Mouse (Mus musculus) mouse embryonic stem cell (cell line): ENCODE data around the gene Sgk2.

Source experiments
- in situ Hi-C, 2 experiments: fragments of 300-500 bp; cut with MboI; formaldehyde crosslinking; loops; 1 replicate in 1 of 2; 3 replicates in 1 of 2; pipeline ENCODE4 v1.14.3; 2019 to 2020; ENCODE audit warnings: low sequenced_read_pairs in 2 of 2, low pct_unique_long_range_greater_than_20kb in 1 of 2, mixed read lengths in 1 of 2; ENCODE audit not compliant: unreplicated experiment in 1 of 2

Sgk2 gene

DNA sequence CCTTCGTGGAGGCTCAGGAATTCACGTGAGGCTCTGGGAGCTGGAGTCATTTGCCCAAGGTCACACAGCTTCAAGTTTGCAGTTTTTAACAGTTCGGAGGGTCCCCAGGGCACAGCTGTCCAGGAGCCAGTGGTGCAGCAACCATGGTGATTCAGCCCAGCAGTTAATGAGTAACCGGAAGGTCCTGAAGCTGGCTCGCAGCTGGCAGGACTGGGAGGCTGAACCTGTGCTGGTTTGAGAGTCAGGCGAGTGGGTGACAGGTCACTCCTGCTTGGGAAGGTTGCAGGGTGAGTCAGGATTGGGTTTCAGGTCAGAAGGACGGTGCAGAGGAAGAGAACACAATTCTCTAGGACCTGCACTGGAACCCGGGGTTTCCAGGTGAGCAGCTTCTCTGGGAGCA lies at the start of gene Sgk2:
Sgk2 (plus strand) TSS at position 113 of the 400 bp plus-strand sequence.
- in situ Hi-C loops: loop anchor here in 1 of 2 experiments (25.0 kb wide), 1 partner anchor 350 kb away; no protein-coding TSS in a partner anchor

DNA sequence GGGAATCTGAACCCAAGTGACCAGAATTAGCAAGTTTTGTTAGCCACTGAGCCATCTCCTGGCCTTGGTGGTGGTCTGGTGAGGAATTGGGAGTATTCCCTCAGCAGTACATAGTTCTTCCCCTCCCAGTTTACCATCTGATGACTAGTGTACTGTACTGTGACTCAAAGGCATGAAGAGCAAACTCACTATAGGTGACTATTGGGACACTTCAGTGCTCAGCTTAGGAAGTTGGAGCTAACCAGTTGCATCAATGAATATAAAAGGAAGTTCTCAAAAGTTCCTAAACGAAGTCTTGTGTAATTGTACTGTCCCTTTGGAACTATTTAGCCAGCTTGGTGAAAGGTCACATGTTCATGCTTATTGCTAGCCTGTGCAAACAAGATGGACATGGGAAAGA lies 47.6 kb upstream of the Sgk2 start:
- in situ Hi-C loops: no loop called here

DNA sequence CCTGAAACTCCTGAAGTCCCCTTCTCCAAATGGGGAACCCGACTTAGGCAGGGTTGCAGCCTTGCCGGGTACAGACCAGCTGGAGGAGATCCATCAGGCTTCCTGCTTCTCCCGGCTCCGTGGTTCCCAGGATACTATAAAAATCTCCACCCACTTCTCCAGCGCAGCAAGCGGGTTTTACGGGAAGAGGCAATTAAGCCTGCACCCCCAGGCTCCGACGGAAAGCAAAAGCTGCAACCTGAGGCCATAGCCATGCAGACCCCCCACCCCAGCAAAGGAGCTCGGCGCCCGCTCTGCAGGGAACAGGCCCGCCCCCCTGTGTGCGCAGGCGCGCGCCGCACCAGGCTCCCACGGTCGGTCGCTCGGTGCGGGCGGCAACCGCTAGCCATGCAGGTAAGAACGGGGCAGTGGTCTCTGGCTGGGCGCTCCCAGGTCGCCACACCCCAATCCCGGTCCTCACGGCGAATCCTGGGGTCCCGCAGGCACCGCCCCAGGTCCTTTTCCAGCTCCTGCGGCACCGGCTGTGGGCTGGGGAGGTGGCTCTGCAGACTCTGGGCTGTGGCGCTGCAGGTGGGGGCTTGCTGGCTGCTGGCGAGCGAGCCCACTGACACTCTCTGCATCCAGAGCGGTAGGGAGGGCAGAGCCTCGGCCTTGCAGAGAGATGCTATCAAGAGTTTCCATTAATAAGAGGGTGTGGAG lies 43.8 kb upstream of the Sgk2 start, which contains the start of gene L3mbtl1:
L3mbtl1 (plus strand) TSS at position 325 of the 699 bp plus-strand sequence.
- in situ Hi-C loops: no loop called here

DNA sequence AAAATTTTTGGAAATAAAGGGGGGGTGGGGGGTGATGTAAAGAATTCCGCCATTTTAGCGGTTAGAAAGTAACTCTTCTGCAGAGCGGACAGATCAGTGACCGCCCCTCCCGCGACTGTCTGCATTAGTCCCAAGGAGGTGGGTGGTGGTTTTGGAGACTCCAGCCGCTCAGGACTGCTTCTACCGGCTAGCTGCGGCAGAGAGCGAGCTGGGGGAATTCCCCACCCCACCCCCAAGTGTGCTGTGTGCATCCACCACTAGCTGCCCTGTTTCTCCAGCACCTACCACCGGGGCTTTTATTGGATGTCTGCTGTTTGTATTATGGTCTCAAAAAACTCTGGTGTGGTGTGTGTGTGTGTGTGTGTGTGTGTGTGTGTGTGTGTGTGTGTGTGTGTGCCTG lies 43.2 kb upstream of the Sgk2 start:
- in situ Hi-C loops: no loop called here

DNA sequence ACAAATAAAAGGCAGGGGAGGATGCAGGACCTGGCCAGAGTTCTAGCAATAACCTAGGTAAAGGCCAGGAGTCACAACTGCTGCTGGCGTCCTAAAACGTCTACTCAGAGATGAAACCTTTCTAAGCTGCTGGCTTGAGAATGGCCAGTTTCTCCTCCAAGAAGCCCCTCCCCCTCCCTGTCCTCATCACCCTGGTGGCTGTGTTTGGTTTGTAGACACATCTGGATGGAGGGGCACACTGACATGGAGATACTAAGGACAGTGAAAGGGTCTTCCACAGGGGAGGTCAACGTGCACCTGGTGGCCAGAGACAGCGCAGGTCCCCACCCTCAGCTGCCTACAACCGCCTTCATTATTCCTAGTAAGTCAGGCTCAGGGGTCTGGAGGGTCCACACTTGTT lies 40.2 kb upstream of the Sgk2 start:
- in situ Hi-C loops: no loop called here

DNA sequence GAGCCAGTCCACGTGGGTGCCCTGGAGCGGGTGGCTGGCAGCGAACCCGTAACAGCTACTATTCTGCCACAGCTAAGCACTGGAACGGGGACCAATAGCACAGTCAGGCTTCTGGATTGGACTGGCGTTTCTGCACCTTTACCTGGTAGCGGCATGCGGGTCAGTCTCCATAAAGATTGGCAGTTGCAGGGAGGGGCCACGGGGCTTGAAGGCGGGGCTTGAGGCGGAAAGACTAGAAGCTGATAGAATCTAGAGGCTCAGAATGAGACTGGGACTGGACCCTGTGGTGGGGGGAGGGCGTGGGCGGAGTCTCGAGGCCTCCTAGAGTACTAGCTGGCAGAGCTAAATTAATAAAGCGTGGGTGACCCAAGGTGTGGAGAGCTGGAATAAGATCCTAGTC lies 39.4 kb upstream of the Sgk2 start:
- in situ Hi-C loops: no loop called here

DNA sequence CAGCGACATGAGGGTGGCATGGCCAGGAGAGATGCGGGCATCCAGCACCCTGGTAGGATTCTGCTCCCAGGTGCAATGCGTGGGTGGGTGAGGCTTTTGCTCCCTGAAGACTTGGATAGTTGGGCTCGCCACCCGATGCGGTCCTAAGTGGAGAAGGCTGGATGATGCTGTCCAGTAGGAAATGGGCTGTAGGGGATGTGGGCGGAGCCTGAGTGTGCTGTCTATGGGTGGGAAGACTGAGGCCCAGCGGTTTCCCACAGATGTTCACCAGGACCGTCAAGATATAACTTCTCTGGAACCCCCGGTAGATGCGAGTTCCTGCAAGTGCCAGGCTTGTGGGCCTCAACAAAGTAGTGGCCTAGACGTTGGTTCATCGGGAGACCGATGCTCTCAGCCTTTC lies 38.9 kb upstream of the Sgk2 start:
- in situ Hi-C loops: no loop called here

DNA sequence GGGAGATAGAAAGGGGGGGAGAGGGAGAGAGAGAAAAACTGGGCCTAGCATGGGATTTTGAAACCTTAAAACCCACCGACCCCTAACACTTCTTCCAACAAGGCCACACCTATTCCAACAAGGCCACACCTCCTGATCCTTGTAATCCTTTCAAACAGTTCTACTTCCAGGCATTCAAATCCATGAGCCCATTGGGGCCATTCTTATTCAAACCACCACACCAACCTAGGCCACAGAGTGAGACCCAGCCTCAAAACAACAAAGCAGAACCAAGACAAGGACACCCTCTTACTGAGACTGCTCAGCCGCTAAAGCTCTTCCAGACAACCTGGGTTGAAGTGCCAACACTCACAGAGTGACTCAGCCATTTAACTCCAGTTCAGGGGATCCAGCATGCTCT lies 36.4 kb upstream of the Sgk2 start:
- in situ Hi-C loops: loop anchor here in 1 of 2 experiments (25.0 kb wide), 1 partner anchor 387 kb away; no protein-coding TSS in a partner anchor

DNA sequence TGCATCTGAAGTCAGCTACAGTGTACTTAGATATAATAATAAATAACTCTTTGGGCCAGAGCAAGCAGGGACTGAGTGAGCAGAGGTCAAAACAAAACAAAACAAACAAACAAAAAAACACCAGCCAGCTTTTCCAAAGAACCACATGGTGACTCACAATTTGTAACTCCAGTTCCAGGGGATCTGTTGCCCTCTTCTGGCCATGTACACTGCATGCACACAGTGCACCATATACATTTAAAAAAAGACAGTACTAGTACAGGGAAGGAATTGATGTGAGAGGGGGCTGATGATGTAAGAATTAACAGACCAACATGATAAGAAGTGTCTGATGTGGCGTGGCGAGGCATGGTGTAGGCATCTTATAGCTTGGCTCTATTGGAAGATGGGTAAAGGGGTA lies 30.3 kb upstream of the Sgk2 start:
- in situ Hi-C loops: loop anchor here in 1 of 2 experiments (25.0 kb wide), 1 partner anchor 380 kb away; no protein-coding TSS in a partner anchor

DNA sequence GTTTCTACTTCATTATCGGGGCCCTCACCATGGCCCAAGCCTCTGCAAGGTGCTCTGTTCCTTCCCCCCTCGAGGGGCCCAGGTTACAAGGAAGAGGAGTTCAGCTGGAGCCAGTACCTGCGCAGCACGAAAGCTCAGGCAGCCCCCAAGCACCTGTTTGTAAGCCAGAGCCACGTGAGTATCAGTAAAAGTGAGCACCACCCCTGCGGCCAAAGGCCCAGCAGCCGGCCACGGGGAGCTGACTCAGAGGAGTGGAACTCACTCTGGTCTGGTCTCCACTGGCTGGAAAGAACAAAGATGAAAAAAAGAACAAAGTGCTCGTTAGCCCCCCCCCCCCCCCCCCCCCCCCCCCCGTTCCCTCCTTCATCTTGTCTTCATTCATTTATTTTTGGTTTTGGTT lies 25.8 kb upstream of the Sgk2 start:
- in situ Hi-C loops: loop anchor here in 1 of 2 experiments (25.0 kb wide), 1 partner anchor 376 kb away; no protein-coding TSS in a partner anchor

DNA sequence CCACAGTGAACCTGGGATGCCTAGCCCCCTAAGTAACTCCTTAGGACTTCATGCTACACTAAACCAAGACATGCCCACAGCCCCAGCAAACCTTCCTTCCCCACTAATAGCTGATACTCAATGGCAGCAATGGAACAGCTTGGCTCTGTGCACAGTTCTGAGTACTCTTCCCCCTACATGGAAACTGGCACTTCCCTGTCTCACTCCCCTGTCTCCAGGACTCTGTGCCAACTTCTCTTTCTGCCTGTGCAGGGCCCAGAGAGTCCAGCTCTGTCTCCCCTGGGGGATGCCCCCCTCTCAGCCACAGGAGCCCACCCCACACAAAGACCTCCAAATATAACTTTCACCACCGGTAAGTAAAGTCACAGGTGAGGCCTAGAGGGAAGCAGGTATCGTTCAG lies 20.4 kb upstream of the Sgk2 start:
- in situ Hi-C loops: loop anchor here in 1 of 2 experiments (25.0 kb wide), 1 partner anchor 371 kb away; no protein-coding TSS in a partner anchor

DNA sequence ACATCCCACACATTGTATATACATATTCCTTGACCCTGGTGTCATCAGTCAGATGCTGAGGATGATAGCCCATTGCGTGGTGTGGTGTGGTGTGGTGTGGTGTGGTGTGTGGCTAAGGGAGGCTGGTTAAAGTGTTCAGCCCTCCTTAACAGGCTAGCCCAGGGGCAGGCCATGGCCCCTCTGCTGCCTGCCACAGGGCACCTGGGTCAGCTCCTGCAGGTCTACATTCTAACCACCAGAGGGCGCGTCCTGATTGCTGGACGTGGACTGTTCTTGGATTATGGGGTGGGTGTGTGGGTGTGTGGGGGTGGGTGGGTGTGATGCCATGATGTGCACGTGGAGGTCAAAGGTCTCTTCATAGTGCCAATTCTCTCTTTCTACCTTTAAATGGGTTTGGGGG lies 18.8 kb upstream of the Sgk2 start:
- in situ Hi-C loops: loop anchor here in 1 of 2 experiments (25.0 kb wide), 1 partner anchor 369 kb away; no protein-coding TSS in a partner anchor

DNA sequence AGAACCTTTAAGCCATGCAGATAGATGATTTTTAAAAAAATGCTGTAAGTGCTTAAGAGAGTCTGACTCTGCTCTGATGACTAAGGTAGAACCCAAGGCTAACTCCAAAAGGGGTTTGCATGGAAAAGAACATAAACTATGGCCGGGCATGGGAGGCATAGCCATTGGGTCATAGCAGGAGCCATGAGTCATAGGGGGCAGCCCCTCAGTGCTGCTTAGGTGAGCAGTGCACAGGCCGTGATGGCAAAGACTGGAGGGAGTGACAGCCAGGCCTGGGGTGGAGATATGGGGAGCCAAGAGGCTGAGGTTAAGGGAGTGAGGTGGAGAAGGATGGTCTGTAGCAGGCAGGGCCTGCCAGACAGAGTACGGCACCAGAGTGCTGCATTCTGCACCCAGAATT lies 18.0 kb upstream of the Sgk2 start:
- in situ Hi-C loops: loop anchor here in 1 of 2 experiments (25.0 kb wide), 1 partner anchor 368 kb away; no protein-coding TSS in a partner anchor

DNA sequence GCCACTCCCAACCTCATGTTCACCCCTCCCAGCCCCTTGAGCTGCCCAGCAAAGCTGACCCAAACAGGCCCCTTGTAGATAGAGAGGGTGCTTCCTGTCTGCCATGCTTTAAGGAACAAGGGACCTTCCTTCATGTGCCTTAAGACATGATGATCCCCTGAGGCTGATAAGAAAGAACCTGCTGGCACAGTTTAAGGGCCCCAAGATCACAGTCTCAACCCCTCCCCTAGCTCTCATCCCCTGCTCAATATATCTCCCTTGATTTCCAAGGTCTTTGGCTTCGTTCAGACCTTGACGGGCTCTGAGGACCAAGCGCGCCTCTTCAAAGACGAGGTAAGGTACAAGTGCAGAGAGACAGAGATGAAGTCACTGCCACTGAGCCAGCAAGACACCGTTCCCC lies 16.2 kb upstream of the Sgk2 start:
- in situ Hi-C loops: loop anchor here in 1 of 2 experiments (25.0 kb wide), 1 partner anchor 366 kb away; no protein-coding TSS in a partner anchor

DNA sequence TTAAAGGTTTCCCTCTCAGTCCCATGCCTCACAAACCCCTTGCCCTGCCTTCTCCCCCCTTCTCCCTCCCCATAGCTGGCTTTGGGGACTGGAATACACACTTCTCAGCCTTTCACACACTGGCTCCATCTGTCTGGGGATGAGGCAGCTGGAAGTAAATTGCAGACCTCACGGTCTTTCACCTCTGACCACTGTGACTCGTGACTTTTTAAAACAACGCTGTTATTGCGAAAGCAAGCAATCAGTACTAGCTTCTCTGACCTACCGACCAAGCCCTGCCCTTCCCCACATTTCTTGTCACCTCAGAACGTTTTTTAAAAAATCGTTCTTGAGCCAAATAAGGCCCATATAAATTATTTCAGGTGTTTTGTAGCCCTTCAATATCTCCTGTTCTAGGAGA lies 14.4 kb upstream of the Sgk2 start:
- in situ Hi-C loops: loop anchor here in 1 of 2 experiments (25.0 kb wide), 1 partner anchor 365 kb away; no protein-coding TSS in a partner anchor

DNA sequence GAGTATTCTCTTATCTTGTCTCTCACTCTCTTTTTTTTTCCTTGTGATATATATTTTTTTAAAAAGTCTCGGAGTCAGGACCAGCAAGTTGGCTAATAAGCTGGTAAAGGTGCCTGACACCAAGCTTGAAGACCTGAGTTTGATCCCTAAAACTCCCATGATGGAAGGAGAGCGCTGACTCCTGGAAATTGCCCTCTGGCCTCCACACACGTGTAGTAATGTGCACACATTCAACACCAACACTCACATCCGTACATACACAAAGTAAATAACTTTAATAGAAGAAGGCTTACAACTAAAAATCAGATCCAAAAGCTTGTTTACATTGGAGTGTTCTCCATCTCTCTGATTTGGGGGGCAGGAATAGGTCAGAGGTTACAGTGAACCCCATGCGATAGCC lies 13.9 kb upstream of the Sgk2 start:
- in situ Hi-C loops: loop anchor here in 1 of 2 experiments (25.0 kb wide), 1 partner anchor 364 kb away; no protein-coding TSS in a partner anchor

DNA sequence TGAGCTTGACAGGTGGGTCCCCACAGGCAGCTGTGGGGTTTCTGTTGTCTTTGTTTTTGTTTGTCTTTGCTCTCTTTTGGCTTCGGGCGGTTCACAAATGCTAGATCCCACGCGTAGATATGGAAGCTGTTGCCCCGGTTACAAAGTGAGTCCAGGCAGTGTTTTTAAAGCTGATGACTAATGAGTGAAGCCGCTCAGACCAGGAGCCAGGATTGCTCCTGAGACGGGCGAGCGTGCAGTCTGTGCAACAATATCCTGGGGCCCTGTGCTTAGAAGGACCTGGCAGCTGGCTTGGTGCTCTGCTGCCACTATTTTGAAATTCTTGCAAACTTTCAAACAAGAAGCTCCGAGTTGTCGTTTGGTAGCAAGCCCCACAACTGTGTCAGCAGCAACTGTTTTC lies 13.5 kb upstream of the Sgk2 start:
- in situ Hi-C loops: loop anchor here in 1 of 2 experiments (25.0 kb wide), 1 partner anchor 364 kb away; no protein-coding TSS in a partner anchor

DNA sequence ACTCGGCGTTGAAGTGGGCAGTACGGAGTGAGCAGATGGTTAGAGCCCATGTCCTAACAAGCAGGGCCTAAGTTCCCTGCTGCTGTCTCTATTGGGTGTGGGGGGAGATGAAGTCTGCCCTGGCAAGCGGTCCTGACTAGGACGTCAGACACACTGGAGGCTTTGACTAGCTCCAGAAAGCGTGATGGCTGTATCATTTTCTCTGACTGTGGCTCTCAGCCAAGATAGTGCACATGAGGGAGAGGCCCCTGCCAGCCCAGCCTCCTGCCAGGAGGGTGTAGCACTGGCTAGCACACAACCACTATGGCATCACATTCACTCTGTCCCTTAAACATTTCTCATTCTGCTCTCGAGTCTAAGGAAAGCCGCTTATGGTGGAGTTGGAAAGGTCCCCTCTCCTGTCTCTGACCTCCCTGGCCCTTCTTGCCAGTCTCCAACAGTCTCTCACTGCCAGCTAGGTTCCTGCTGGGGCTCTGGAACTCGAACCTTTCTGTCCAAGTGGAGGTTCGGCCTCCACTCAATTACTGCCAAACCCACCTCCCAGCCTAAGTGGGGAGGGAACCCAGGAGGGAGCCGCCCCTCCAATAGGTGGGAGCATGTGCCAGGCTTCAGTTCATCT lies 11.9 kb upstream of the Sgk2 start:
- in situ Hi-C loops: loop anchor here in 1 of 2 experiments (25.0 kb wide), 1 partner anchor 362 kb away; no protein-coding TSS in a partner anchor

DNA sequence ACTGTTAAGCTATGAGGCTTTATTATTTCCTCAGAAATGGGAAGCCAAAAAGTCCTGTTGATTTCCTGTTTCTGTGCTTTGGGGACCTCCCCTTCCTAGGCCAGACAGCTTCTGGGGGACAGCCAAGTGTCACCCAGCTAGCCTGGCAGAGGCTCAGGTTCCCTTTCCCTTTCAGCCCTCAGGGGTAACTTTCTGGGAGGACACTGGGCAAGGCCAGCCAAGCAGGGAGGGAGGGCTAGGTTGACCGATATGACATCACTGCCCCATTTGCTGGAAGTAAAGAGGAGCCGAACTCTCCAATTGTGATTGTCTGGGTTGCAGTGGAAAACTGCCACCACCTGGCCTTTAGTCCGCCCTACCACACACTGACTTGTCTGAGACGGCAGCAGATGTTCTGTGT lies 11.1 kb upstream of the Sgk2 start:
- in situ Hi-C loops: loop anchor here in 1 of 2 experiments (25.0 kb wide), 1 partner anchor 361 kb away; no protein-coding TSS in a partner anchor
